In the genomic region with DNA sequence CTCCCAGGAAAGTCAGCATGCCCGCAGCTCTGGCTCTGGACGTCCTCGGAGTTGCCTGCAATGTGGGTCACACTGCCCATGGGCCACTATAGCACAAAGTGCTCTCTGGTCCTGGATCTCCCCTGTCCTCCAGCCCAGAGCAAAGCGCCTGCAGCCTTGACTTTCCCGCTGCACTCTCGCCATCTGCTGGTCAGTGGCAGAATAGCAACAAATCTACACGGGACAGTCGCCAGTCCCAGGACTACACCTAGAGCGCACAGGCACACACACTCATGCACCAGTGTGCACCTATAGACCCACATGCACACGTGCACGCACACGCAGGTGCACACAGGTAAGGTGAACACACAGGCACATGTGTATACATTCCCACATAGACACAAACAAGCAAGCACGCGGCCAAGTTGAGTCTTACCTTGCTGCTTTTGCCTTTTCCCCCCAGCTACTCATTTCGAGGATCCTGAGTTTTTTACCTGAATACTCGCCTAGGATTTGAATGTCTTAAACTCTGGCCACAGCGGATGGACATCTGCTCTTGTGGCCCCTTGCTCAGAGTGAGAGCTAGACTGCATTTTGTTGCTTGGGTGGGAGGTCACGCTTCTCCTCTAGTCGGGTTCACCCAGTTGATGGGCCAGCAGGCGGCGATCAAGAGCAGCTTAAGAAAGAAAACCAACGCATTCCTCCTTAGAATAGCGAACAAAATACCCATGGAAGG, we compare ENCODE assay signal across 8 mouse cellular contexts. TPM values are rescaled to one million over a fixed set of nuclear protein-coding genes. Genes with fewer than 3 reads are reported as not detected.
DNase-seq lines count a peak whose midpoint lies in the region; TF ChIP-seq lines count a peak whose summit lies in the region.

No protein-coding gene starts in this region.

- intact Hi-C loops in left cerebral cortex, adult 2 months (cut with DNase I), result loop anchor here (1.0 to 2.0 kb wide), 2 partner anchors 318 to 602 kb away; no protein-coding TSS in a partner anchor

- no peak overlapping the region for H3K4me3 ChIP-seq in cortical plate, adult 2 months (ENCODE audit: insufficient read depth, low read length)
- no peak overlapping the region for H3K4me3 ChIP-seq in left cerebral cortex, adult 2 months
- H3K4me3 ChIP-seq in megakaryocyte, embryonic 14.5 days (replicated peaks), result peak overlapping the region; percentile 64

- H3K27ac ChIP-seq in cortical plate, adult 2 months (ENCODE audit: insufficient read depth, low read length), result no peak overlapping the region
- no peak overlapping the region for H3K27ac ChIP-seq in left cerebral cortex, adult 2 months

- H3K36me3 ChIP-seq in megakaryocyte, embryonic 14.5 days (replicated peaks; ENCODE audit: low read length), result no peaks in the 10 kb centered on the region

- DNase-seq in adrenal gland, adult (ENCODE audit: inconsistent age in 2 of 2, low spot score in 1 of 2), result peak; percentile 75 to 92
- peak; percentile 20 for DNase-seq in gastrocnemius, postnatal 25 days
- peak; percentile 48 for DNase-seq in induced T-regulatory cell, adult 2 months (ENCODE audit: low read depth)
- peak; percentile 66 to 81 for DNase-seq in left cerebral cortex, adult 2 months (ENCODE audit: extremely low spot score in 1 of 2, low spot score in 2 of 2)
- DNase-seq in right cerebral cortex, postnatal 14 days, result peak; percentile 75
- DNase-seq in urinary bladder, postnatal 4 days (ENCODE audit: low spot score in 2 of 2), result peak; percentile 46 to 85

- peak; percentile 96 for TF ChIP-seq CTCF in cortical plate, adult 2 months (IDR thresholded peaks at IDR 0.05; ENCODE audit: extremely low read depth, insufficient read depth, low read length)
- TF ChIP-seq CTCF in left cerebral cortex, adult 2 months (IDR thresholded peaks at IDR 0.05), result peak; percentile 67

- H3K9me3 ChIP-seq in megakaryocyte, embryonic 14.5 days, result no peaks in the 10 kb centered on the region

- no peak for TF ChIP-seq POLR2A in cortical plate, adult 2 months (IDR thresholded peaks at IDR 0.05; ENCODE audit: extremely low read depth, insufficient read depth, low read length)

- peaks cover 10% of the 10 kb centered on the region for H3K27me3 ChIP-seq in megakaryocyte, embryonic 14.5 days (replicated peaks)

- H3K4me1 ChIP-seq in cortical plate, adult 2 months (ENCODE audit: control insufficient read depth, insufficient read depth, low read length), result no peaks in the 10 kb centered on the region
- peaks cover 4% of the 10 kb centered on the region; the same call in 1 of the 2 replicates for H3K4me1 ChIP-seq in megakaryocyte, embryonic 14.5 days

RNA-seq across cellular contexts. Expression of a gene that starts 26.9 kb away (rescaled TPM):
- not detected in 2 replicates for polyA plus RNA-seq in cortical plate, adult 2 months (2012; rRNA removed)
- not detected for total RNA-seq in gastrocnemius, postnatal 25 days (2021)
- not detected for total RNA-seq in left cerebral cortex, adult 2 months (2021)
- not detected in 2 replicates for polyA plus RNA-seq in megakaryocyte, embryonic 14.5 days (2012; ENCODE audit: insufficient read depth, low replicate concordance)

Comparison
In these comparisons a context has a peak if more than half of its experiments do, and no peak if none do; other contexts are left out.
1. DNase-seq: peak in every context shown above with its lines; median percentile 84 in adrenal gland, adult; 75 in right cerebral cortex, postnatal 14 days; 74 in left cerebral cortex, adult 2 months; 66 in urinary bladder, postnatal 4 days; 48 in induced T-regulatory cell, adult 2 months; 20 in gastrocnemius, postnatal 25 days.